Mouse (Mus musculus): ENCODE measurements around the gene H2-Q6. TPM values are rescaled to one million over a fixed set of nuclear protein-coding genes. Genes with fewer than 3 reads are reported as not detected.
"Not testable (repeated sequence)": the region's sequence is repeated elsewhere in the genome, so short reads cannot be mapped to it uniquely, and the experiment has no call there.

Gene H2-Q6
- polyA plus RNA-seq (2015; fragmentation: Nextera tagmentation; extraction: Ambion mirVana), result 22.7 and 22.9 TPM in 2 replicates

DNA sequence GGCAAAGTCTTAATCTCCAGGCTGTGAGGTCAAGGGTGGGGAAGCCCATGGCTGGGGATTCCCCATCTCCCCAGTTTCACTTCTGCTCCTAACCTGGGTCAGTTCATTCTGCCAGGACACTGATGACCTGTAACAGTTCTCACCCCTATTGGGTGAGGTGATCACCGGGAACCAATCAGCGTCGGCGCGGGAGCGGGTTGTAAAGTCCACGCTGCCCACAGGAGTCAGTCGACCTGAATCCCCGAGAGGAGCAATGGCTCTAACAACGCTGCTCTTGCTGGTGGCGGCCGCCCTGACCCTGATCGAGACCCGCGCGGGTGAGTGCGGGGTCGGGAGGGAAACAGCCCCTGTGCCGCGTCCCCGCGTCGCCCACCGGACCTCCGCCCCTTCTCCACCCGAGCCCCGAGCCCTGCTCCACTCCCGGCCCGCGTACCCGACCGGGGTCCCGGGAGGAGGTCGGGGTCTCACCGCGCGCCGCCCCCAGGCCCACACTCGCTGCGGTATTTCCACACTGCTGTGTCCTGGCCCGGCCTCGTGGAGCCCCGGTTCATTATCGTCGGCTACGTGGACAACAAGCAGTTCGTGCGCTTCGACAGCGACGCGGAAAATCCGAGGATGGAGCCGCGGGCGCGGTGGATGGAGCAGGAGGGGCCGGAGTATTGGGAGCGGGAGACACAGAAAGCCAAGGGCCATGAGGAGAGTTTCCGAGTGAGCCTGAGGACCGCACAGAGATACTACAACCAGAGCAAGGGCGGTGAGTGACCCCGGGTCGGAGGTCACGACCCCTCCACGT is at the start of gene H2-Q6:
H2-Q6 (plus strand) TSS at position 227 of the 793 bp plus-strand sequence.
- not testable (repeated sequence) for DNase-seq (ENCODE audit: low spot score)

DNA sequence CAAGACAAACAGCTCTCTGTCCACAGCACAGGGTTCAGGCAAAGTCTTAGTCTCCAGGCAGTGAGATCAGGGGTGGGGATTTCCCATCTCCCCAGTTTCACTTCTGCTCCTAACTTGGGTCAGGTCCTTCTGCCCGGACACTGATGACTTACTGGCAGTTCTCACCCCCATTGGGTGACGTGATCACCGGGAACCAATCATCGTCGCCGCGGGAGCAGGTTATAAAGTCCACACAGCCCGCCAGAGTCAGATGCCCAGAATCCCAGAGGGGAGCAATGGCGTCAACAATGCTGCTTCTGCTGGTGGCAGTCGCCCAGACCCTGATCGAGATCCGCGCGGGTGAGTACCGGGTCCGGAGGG is 45.3 kb upstream of the H2-Q6 start, which contains the start of gene H2-Q4:
H2-Q4 (plus strand) TSS at position 249 of the 360 bp plus-strand sequence.
- peak; percentile 71 for DNase-seq (ENCODE audit: low spot score)

DNA sequence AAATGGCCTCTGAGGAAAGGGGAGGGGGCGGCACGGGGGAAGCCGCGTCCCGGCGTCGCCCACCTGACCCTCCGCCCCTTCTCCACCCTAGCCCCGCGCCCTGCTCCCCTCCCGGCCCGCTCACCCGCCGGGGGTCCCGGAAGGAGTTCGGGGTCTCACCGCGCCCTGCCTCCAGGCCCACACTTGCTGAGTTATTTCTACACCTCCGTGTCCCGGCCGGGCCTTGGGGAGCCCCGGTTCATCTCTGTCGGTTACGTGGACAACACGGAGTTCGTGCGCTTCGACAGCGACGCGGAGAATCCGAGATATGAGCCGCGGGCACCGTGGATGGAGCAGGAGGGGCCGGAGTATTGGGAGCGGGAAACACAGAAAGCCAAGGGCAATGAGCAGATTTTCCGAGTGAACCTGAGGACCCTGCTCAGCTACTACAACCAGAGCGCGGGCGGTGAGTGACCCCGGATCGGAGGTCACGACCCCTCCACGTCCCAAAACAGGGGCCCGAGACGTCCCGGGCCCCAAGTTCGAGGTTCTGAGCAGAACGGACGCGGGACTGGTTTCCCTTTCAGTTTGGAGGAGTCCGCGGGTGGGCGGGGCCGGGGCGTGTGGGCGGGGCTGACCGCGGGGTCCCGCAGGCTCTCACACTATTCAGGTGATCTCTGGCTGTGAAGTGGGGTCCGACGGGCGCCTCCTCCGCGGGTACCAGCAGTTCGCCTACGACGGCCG is 44.8 kb upstream of the H2-Q6 start:
- peak; percentile 54 for DNase-seq (ENCODE audit: low spot score)

DNA sequence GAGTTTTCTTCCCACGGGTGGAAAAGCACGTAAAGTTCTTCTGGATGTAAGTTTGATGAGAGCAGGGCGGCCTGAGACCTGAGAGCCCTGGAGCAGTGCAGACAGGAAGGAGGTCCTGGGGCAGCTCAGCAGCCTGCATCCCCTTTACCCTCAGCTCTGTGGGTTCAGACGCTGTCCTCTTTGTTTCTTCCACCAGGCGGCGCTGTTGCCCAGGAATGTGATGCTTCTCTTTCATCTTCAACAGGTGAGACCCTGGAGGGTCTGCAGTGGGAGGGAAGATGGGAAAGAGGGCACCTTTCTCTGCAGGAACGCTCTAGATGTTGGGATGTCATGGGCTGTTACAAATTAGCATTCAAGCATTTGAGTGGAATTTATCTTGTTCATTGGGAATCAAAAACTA is 34.9 kb upstream of the H2-Q6 start:
- DNase-seq (ENCODE audit: low spot score), result peak; percentile 72

DNA sequence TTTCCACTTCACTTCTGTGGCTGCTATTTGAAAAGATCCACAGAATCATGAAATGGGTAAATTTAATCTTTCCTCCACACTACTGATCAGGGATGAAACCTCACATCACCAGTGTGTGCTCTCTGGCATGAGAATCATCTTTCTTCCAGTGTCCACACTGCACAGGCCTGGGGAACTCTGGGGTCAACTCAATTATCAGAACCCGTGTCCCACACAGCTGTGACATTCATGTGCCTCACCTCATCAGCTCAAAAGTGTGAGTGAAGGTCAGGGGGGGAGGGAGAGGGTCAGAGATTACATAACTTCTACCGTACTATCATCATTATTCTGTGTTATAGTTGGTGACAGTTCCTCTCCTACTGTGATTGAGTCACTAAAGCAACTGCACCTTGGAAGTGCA is 32.0 kb upstream of the H2-Q6 start:
- DNase-seq (ENCODE audit: low spot score), result not testable (repeated sequence)

DNA sequence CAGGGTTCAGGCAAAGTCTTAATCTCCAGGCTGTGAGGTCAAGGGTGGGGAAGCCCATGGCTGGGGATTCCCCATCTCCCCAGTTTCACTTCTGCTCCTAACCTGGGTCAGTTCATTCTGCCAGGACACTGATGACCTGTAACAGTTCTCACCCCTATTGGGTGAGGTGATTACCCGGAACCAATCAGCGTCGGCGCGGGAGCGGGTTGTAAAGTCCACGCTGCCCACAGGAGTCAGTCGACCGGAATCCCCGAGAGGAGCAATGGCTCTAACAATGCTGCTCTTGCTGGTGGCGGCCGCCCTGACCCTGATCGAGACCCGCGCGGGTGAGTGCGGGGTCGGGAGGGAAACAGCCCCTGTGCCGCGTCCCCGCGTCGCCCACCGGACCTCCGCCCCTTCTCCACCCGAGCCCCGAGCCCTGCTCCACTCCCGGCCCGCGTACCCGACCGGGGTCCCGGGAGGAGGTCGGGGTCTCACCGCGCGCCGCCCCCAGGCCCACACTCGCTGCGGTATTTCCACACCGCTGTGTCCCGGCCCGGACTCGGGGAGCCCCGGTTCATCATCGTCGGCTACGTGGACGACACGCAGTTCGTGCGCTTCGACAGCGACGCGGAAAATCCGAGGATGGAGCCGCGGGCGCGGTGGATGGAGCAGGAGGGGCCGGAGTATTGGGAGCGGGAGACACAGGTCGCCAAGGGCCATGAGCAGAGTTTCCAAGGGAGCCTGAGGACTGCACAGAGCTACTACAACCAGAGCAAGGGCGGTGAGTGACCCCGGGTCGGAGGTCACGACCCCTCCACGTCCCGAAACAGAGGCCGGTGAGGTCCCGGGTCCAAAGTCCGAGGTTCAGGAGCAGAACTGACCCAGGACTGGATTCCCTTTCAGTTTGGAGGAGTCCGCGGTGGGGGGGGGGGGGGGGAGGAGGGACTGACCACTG is 30.5 kb upstream of the H2-Q6 start:
- DNase-seq (ENCODE audit: low spot score), result not testable (repeated sequence)

DNA sequence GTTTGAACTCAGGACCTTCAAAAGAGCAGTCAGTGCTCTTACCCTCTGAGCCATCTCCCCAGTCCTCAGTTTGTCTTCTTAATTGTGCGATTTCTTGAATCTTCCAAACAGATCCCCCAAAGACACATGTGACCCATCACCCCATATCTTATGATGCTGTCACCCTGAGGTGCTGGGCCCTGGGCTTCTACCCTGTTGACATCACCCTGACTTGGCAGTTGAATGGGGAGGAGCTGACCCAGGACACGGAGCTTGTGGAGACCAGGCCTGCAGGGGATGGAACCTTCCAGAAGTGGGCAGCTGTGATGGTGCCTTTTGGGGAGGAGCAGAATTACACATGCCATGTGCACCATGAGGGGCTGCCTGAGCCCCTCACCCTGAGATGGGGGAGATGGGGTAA is 27.7 kb upstream of the H2-Q6 start:
- DNase-seq (ENCODE audit: low spot score), result not testable (repeated sequence)

DNA sequence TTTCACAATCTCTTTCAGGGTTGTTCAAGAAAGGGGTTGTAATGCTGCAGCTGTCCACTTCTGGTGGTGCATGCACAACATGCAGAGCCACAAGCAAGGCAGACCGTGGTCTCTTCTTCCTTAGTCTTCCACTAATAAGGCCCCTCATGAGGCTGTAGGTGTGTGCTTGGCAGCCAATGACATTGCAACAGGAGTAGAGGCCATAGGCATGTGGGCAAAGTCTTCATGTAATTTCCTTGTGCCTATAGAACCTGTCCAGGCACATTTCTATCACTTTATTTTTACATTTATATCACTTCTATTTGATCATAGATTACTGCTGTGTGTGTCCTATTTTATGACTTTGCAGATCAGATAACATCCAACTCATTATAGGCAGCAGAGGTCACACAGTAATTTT is 11.6 kb upstream of the H2-Q6 start:
- not testable (repeated sequence) for DNase-seq (ENCODE audit: low spot score)

DNA sequence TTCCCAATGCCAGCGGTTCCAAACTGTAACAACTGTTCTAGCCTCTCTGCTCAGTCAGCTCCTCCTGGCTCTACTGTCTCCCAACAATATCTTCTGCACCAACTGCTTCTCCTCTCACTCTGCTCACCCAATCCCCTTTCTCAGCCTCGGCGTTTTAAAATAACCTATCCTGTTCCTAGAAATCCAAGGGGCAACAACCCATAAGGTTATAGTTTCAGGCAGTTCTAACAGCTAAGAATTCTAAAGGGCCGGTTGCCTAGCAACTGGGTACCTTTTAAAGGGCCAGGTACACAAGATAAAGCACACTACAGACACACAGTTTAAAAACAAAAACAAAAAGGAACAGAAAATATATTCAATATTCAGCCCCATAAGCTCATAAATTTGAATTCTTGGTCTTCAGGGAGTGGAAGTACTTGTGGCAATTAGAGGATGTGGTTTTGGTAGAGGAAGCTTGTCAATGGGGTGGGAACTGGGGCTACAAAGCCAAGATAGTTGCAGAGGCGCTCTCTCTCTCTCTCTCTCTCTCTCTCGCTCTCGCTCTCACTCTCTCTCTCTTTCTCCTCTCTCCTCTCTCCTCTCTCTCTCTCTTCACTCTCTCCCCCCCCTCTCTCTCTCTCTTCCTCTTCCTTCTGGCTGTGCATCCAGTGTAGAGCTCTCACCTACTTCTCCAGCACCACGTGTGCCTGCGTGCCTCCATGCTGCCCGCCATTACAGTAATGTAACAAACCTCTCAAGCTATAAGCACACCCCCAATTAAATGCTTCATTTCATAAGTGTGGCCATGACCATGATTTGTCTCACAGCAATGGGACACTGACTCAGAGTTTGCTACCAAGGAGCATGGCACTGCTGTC is 9.1 kb upstream of the H2-Q6 start:
- DNase-seq (ENCODE audit: low spot score), result not testable (repeated sequence)

DNA sequence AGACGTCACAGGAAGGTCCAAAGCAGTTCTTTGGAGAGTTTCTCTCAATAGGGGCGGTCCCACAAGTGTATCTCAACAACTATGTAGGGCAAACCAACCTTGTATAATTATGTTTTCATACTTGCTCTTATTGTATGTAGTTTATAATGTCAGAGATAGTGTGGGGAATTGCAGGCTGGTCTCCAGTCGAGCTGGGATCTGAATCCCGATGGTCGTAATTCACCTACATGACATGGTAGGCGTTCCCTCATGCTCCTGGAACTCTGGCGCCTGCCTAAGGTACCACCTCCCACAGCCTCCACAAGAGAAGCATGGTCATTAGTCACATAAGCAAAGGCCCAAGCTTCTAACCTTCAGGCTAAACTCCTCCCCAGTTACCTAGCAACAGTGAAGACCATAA is 5.9 kb upstream of the H2-Q6 start:
- no peak for DNase-seq (ENCODE audit: low spot score)

DNA sequence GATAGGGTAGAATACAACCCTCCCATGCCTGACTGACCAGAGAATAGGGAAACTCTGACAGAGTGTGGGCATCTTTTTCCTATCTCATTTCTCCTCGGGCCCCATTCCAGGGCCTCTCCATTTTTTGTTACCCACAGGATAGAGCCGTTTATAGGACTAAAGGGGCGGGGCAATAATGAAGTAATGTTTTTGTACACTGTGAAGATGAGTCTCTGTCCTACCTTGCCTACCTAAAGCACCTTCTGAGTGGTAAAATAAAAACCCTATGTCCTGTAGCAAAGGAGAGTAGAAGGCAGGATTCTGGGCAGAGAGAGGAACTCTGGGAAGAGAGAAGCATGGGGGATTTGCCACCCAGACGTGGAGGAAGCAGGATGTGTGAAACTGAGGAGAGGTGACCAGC is 5.1 kb upstream of the H2-Q6 start:
- not testable (repeated sequence) for DNase-seq (ENCODE audit: low spot score)

DNA sequence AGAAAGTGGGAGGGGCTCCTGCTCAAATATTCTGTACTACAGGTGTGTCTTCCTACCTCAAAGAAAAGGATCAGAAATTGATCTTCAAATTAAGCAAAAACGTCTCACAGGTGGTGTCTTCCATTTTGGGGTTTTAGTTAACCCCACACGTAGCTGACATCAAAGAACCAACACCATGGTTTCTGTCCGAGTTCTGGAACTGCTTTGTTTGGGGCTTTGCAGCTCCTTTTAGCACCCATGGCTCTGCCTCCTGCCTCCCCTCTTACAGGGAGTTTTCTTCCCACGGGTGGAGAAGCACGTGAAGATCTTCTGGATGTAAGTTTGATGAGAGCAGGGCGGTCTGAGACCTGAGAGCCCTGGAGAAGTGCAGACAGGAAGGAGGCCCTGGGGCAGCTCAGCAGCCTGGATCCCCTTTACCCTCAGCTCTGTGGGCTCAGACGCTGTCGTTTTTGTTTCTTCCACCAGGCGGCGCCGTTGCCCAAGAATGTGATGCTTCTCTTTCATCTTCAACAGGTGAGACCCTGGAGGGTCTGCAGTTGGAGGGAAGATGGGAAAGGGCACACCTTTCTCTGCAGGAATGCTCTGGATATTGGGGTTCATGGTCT is 4.3 kb upstream of the H2-Q6 start:
- DNase-seq (ENCODE audit: low spot score), result peak; percentile 69

DNA sequence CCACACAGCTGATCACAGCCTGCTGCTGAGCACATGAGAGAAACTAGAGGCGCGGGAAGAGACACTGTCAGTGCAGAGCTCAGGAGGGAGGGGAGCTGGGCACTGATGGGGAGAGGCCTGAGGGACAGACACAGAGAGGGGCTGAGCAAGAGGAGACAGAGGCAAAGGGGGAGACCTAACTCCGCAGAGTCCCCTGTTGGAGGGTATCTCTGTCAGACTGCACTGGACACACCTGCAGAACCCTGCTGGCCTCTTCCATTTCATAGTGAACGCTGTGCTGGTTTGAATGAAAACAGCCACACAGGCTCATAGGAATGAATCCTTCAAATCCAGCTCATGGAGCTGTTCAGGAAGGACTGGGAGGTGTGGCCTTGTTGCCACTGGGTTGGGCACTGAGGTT is 3.3 kb upstream of the H2-Q6 start:
- not testable (repeated sequence) for DNase-seq (ENCODE audit: low spot score)

DNA sequence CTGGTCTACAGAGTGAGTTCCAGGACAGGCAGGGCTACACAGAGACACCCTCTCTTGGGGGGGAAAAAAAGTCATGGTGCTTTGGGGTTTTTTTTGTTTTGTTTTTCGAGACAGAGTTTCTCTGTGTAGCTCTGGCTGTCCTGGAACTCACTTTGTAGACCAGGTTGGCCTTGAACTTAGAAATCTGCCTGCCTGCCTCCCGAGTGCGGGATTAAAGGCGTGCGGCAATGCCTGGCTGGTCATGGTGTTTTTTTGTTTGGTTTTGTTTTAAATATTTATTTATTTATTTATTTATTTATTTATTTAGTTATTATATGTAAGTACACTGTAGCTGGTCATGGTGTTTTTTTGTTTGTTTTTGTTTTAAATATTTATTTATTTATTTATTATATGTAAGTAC is 2.3 kb upstream of the H2-Q6 start:
- not testable (repeated sequence) for DNase-seq (ENCODE audit: low spot score)

DNA sequence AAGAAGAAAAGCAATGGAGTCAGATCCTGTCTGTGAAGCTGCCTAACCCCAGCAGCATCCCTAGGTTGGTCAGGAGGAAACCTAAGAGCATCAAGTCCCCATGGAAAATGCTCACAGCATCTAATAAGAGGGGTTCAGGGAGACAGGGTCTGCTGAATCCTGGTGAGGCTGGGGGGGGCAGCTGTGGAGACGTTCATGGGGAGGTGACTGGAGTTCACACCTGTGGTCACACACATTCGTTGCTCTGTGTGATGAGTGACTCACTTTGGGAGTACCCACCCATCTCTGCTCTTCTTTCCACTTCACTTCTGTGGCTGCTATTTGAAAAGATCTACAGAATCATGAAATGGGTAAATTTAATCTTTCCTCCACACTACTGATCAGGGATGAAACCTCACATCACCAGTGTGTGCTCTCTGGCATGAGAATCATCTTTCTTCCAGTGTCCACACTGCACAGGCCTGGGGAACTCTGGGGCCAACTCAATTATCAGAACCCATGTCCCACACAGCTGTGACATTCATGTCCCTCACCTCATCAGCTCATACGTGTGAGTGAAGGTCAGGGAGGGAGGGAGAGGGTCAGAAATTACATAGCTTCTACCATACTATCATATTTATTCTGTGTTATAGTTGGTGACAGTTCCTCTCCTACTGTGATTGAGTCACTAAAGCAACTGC is 1.4 kb upstream of the H2-Q6 start:
- DNase-seq (ENCODE audit: low spot score), result not testable (repeated sequence)

DNA sequence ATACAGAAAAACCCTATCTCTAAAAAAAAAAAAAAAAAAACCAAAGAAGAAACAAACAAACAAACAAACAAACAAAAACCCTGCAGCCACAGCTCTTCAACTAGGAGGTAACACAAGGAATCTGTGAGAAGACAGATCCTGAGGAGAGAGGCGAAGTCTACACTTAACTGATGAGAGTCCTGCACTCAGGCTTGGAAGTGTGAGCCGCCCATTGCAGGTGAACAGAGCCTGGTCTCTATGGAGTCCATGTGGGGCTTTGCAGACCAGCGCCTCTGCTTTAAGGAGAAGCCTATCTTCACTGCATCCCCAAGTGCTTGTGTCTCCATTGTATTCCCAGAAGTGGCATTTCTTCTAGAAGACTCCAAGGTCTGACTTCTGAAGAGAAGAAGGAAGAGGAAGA is 544 bp upstream of the H2-Q6 start:
- DNase-seq (ENCODE audit: low spot score), result not testable (repeated sequence)

DNA sequence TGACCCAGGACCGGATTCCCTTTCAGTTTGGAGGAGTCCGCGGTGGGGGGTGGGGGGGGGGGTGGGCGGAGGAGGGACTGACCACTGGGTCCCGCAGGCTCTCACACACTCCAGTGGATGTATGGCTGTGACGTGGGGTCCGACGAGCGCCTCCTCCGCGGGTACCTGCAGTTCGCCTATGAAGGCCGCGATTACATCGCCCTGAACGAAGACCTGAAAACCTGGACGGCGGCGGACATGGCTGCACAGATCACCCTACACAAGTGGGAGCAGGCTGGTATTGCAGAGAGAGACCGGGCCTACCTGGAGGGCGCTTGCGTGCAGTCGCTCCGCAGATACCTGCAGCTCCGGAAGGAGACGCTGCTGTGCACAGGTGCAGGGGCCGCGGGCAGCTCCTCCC is 824 bp downstream of the H2-Q6 start:
- DNase-seq (ENCODE audit: low spot score), result not testable (repeated sequence)

DNA sequence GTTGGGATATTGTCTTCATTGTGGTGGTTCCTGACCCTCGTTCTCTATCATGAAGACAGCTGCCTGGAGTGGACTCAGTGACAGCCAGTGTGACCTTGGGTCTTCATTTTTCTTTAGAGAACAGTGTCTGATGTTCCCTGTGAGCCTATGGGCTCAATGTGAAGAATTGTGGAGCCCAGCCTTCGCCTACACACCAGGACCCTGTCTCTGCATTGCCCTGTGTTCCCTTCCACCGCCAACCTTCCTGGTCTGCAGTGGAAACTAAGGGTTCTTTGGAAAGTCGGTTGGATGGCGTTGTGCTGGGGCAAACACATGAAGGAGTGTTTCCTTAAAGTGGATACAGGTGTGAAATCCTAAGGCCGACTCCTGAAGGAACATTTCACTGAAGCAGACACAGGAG is 4.2 kb downstream of the H2-Q6 start:
- not testable (repeated sequence) for DNase-seq (ENCODE audit: low spot score)

DNA sequence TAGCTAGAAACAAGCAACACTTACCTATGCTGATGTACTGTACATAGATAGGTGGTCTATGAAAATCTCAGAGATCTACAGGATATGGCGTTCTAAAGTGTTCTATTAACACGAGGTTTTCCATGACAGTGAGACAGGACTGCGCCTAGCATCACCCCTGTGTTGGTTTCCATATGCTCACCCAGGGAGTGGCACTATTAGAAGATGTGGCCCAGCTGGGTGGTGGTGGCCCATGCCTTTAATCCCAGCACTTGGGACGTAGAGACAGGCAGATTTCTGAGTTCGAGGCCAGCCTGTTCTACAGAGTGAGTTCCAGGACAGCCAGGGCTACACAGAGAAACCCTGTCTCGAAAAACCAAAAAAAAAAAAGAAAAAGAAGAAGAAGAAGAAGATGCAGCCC is 6.0 kb downstream of the H2-Q6 start:
- DNase-seq (ENCODE audit: low spot score), result not testable (repeated sequence)

Data from thymus, postnatal 0 days (tissue).